Mouse (Mus musculus) ES-E14 (cell line): ENCODE measurements at regions not wholly inside any gene's neighbourhood (a gene's known extent, or its start where the extent isn't known, plus 50 kb on each side); places are given as distances from the start of the nearest gene placed in this dataset.

ENCODE experiments used
- CHD2 ChIP-seq: IDR thresholded peaks from 2 replicates; pipeline ENCODE4 v1.6.1; 2014; ENCODE audit warnings: mild to moderate bottlenecking, low read depth, low read length, inconsistent platforms
- HCFC1 ChIP-seq: IDR thresholded peaks from 2 replicates; pipeline ENCODE4 v1.6.1; 2012; ENCODE audit warnings: low read length, inconsistent platforms, borderline replicate concordance; ENCODE audit not compliant: insufficient read depth
- MAFK ChIP-seq: IDR thresholded peaks from 2 replicates; pipeline ENCODE4 v1.6.1; 2014; ENCODE audit warnings: mild to moderate bottlenecking, low read depth, low read length, inconsistent platforms; ENCODE audit not compliant: insufficient read depth
- ZC3H11A ChIP-seq: IDR thresholded peaks from 2 replicates; pipeline ENCODE4 v1.6.1; 2012; ENCODE audit warnings: low read depth, mild to moderate bottlenecking, inconsistent platforms, low read length, borderline replicate concordance
- ZNF384 ChIP-seq: IDR thresholded peaks from 2 replicates; pipeline ENCODE4 v1.6.1; 2012; ENCODE audit warnings: low read depth, low read length, inconsistent platforms

DNA sequence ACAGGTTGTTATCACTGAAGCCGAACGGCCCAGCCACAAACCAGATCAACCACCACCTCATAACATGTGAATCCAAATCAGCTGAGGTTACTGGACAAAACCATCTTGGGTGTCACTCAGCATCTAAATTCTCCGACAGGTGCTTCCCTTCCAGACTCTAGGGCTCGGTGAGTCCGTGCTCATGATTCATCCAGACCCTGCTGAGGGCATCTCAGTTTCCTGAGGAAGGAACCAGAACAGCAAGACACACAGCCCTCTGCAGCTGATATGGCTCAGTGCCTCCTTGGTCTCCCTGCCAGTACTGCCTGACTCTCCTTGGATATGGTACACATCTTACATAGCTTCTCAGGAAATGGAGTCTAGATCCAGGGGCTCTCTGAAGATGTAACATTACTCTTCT is 51.6 kb upstream of the Adgrl4 start:
- TF ChIP-seq MAFK (no peak), HCFC1 (no peak), ZNF384 (no peak), CHD2 (no peak), ZC3H11A (no peak)
